In genomic region chr11:101066549-101067412, GRCm38 (mm10) we compare ENCODE assay signal across 8 mouse cellular contexts. TPM values are rescaled to one million over a fixed set of nuclear protein-coding genes. Genes with fewer than 3 reads are reported as not detected.
DNase-seq lines count a peak whose midpoint lies in the region; ATAC-seq lines count a peak whose summit lies in the region.

No protein-coding gene starts in this region.

- peak overlapping the region; percentile 44; the same call in 1 of the 2 replicates for H3K27ac ChIP-seq in embryonic facial prominence, embryonic 15.5 days (replicated peaks)
- no peak overlapping the region for H3K27ac ChIP-seq in heart, embryonic 12.5 days (ENCODE audit: poor library complexity, severe bottlenecking)
- no peak overlapping the region for H3K27ac ChIP-seq in kidney, embryonic 15.5 days
- H3K27ac ChIP-seq in liver, embryonic 12.5 days = peak overlapping the region; percentile 98
- no peak overlapping the region for H3K27ac ChIP-seq in neural tube, embryonic 11.5 days (ENCODE audit: low read depth, low read length)
- peak overlapping the region; percentile 81 for H3K27ac ChIP-seq in stomach, embryonic 16.5 days (ENCODE audit: low read length)

- DNase-seq in B cell, adult 2 months = peak; percentile 90 to 91
- DNase-seq in adrenal gland, postnatal 36 days = peak; percentile 85 to 91
- peak; percentile 85 for DNase-seq in neural tube, embryonic 11.5 days (ENCODE audit: low spot score)

- H3K36me3 ChIP-seq in embryonic facial prominence, embryonic 15.5 days = peaks cover 6% of the 10 kb centered on the region; the same call in 1 of the 2 replicates
- peaks cover 11% of the 10 kb centered on the region; the same call in 1 of the 2 replicates for H3K36me3 ChIP-seq in heart, embryonic 12.5 days
- H3K36me3 ChIP-seq in kidney, embryonic 15.5 days = peaks cover 9% of the 10 kb centered on the region
- H3K36me3 ChIP-seq in liver, embryonic 12.5 days = peaks cover 20% of the 10 kb centered on the region
- peaks cover 2% of the 10 kb centered on the region; the same call in 1 of the 2 replicates for H3K36me3 ChIP-seq in neural tube, embryonic 11.5 days (ENCODE audit: control insufficient read depth, insufficient read depth, low read length)
- H3K36me3 ChIP-seq in stomach, embryonic 16.5 days (ENCODE audit: control insufficient read depth, insufficient read depth, low read length) = no peaks in the 10 kb centered on the region

- ATAC-seq in embryonic facial prominence, embryonic 15.5 days (ENCODE audit: insufficient number of reproducible peaks, low FRiP score, low TSS enrichment, low read depth) = no peak
- ATAC-seq in heart, embryonic 12.5 days (ENCODE audit: insufficient number of reproducible peaks, low FRiP score) = no peak
- ATAC-seq in kidney, embryonic 15.5 days (replicated peaks; ENCODE audit: low FRiP score) = no peak
- ATAC-seq in liver, embryonic 12.5 days = no peak
- ATAC-seq in neural tube, embryonic 11.5 days (ENCODE audit: insufficient read depth, low FRiP score, low TSS enrichment) = no peak
- ATAC-seq in stomach, embryonic 16.5 days (ENCODE audit: insufficient read depth, low FRiP score) = no peak

- H3K27me3 ChIP-seq in embryonic facial prominence, embryonic 15.5 days = peaks cover 6% of the 10 kb centered on the region; the same call in 1 of the 2 replicates
- H3K27me3 ChIP-seq in heart, embryonic 12.5 days (replicated peaks) = peaks cover 11% of the 10 kb centered on the region; the same call in 1 of the 2 replicates
- H3K27me3 ChIP-seq in kidney, embryonic 15.5 days = peaks cover 13% of the 10 kb centered on the region; the same call in 1 of the 2 replicates
- peaks cover 29% of the 10 kb centered on the region for H3K27me3 ChIP-seq in liver, embryonic 12.5 days (replicated peaks)
- peaks cover 5% of the 10 kb centered on the region; the same call in 1 of the 2 replicates for H3K27me3 ChIP-seq in neural tube, embryonic 11.5 days (ENCODE audit: control insufficient read depth, insufficient read depth, low read length)
- H3K27me3 ChIP-seq in stomach, embryonic 16.5 days (ENCODE audit: control insufficient read depth, insufficient read depth, low read length) = no peaks in the 10 kb centered on the region

- peaks cover 53% of the 10 kb centered on the region for H3K4me1 ChIP-seq in embryonic facial prominence, embryonic 15.5 days
- peaks cover 58% of the 10 kb centered on the region for H3K4me1 ChIP-seq in heart, embryonic 12.5 days (replicated peaks)
- peaks cover 56% of the 10 kb centered on the region for H3K4me1 ChIP-seq in kidney, embryonic 15.5 days
- peaks cover 71% of the 10 kb centered on the region for H3K4me1 ChIP-seq in liver, embryonic 12.5 days
- peaks cover 8% of the 10 kb centered on the region for H3K4me1 ChIP-seq in neural tube, embryonic 11.5 days (ENCODE audit: control insufficient read depth, insufficient read depth, low read length)
- H3K4me1 ChIP-seq in stomach, embryonic 16.5 days (ENCODE audit: control insufficient read depth, insufficient read depth, low read length) = peaks cover 53% of the 10 kb centered on the region

- H3K9me3 ChIP-seq in embryonic facial prominence, embryonic 15.5 days (replicated peaks) = no peaks in the 10 kb centered on the region
- no peaks in the 10 kb centered on the region for H3K9me3 ChIP-seq in heart, embryonic 12.5 days (replicated peaks)
- H3K9me3 ChIP-seq in kidney, embryonic 15.5 days (replicated peaks) = no peaks in the 10 kb centered on the region
- H3K9me3 ChIP-seq in liver, embryonic 12.5 days (replicated peaks) = no peaks in the 10 kb centered on the region
- no peaks in the 10 kb centered on the region for H3K9me3 ChIP-seq in neural tube, embryonic 11.5 days (ENCODE audit: control insufficient read depth, low read length)
- H3K9me3 ChIP-seq in stomach, embryonic 16.5 days (replicated peaks; ENCODE audit: control insufficient read depth, low read length) = no peaks in the 10 kb centered on the region

- peak overlapping the region; percentile 50 for H3K4me2 ChIP-seq in embryonic facial prominence, embryonic 15.5 days (replicated peaks)
- peak overlapping the region; percentile 66 for H3K4me2 ChIP-seq in heart, embryonic 12.5 days
- peak overlapping the region; percentile 71 for H3K4me2 ChIP-seq in kidney, embryonic 15.5 days
- H3K4me2 ChIP-seq in liver, embryonic 12.5 days = peak overlapping the region; percentile 65
- peak overlapping the region; percentile 58 for H3K4me2 ChIP-seq in neural tube, embryonic 11.5 days (ENCODE audit: low read depth)
- peak overlapping the region; percentile 54 for H3K4me2 ChIP-seq in stomach, embryonic 16.5 days (ENCODE audit: low read depth, low read length)

- no peak overlapping the region for H3K9ac ChIP-seq in embryonic facial prominence, embryonic 15.5 days
- peak overlapping the region; percentile 39; the same call in 1 of the 2 replicates for H3K9ac ChIP-seq in heart, embryonic 12.5 days
- peak overlapping the region; percentile 33; the same call in 1 of the 2 replicates for H3K9ac ChIP-seq in kidney, embryonic 15.5 days
- H3K9ac ChIP-seq in liver, embryonic 12.5 days = peak overlapping the region; percentile 23; the same call in 1 of the 2 replicates
- peak overlapping the region; percentile 33 for H3K9ac ChIP-seq in neural tube, embryonic 11.5 days (ENCODE audit: low read length)
- peak overlapping the region; percentile 59 for H3K9ac ChIP-seq in stomach, embryonic 16.5 days (ENCODE audit: low read length)

- WGBS in embryonic facial prominence, embryonic 15.5 days = 21% methylated on average over 18 of the region's 18 CpGs
- WGBS in heart, embryonic 12.5 days = 22% methylated on average over 18 of the region's 18 CpGs
- 22% methylated on average over 18 of the region's 18 CpGs for WGBS in kidney, embryonic 15.5 days
- WGBS in liver, embryonic 12.5 days (ENCODE audit: insufficient replicate concordance) = 18% methylated on average over 18 of the region's 18 CpGs
- 29% methylated on average over 18 of the region's 18 CpGs for WGBS in neural tube, embryonic 11.5 days
- 20% methylated on average over 18 of the region's 18 CpGs for WGBS in stomach, embryonic 16.5 days

- peak overlapping the region; percentile 25 for H3K4me3 ChIP-seq in embryonic facial prominence, embryonic 15.5 days (replicated peaks)
- peak overlapping the region; percentile 30 for H3K4me3 ChIP-seq in heart, embryonic 12.5 days
- H3K4me3 ChIP-seq in kidney, embryonic 15.5 days (replicated peaks) = peak overlapping the region; percentile 36
- H3K4me3 ChIP-seq in liver, embryonic 12.5 days = peak overlapping the region; percentile 39
- H3K4me3 ChIP-seq in neural tube, embryonic 11.5 days (ENCODE audit: low read depth, low read length) = peak overlapping the region; percentile 26
- peak overlapping the region; percentile 25; the same call in 1 of the 2 replicates for H3K4me3 ChIP-seq in stomach, embryonic 16.5 days (replicated peaks; ENCODE audit: low read length)

RNA-seq across cellular contexts. Expression of gene Naglu, which starts 3.0 kb away (rescaled TPM):
- total RNA-seq in adrenal gland, postnatal 36 days (2021) = 10 to 100 TPM; 36.3 to 47.0 TPM
- 15.1 and 16.6 TPM in 2 replicates for polyA plus RNA-seq in embryonic facial prominence, embryonic 15.5 days (2015; fragmentation: Nextera tagmentation; extraction: Ambion mirVana)
- 17.5 and 18.1 TPM in 2 replicates for polyA plus RNA-seq in heart, embryonic 12.5 days (2016; fragmentation: Nextera tagmentation; extraction: Ambion mirVana)
- polyA plus RNA-seq in kidney, embryonic 15.5 days (2015; fragmentation: Nextera tagmentation; extraction: Ambion mirVana) = 16.8 TPM in 2 replicates
- polyA plus RNA-seq in liver, embryonic 12.5 days (2016; fragmentation: Nextera tagmentation; extraction: Ambion mirVana) = 6.3 and 7.0 TPM in 2 replicates
- polyA plus RNA-seq in neural tube, embryonic 11.5 days (2014; fragmentation: Nextera tagmentation; extraction: Ambion mirVana) = 5.8 and 5.9 TPM in 2 replicates
- 17.0 and 17.2 TPM in 2 replicates for polyA plus RNA-seq in stomach, embryonic 16.5 days (2015; fragmentation: Nextera tagmentation; extraction: Ambion mirVana)

RNA-seq across cellular contexts. Expression of gene Hsd17b1, which starts 11.4 kb away (rescaled TPM):
- 1 to 10 TPM; 1.5 to 3.3 TPM for total RNA-seq in adrenal gland, postnatal 36 days (2021)
- polyA plus RNA-seq in embryonic facial prominence, embryonic 15.5 days (2015; fragmentation: Nextera tagmentation; extraction: Ambion mirVana) = 0.24 and 0.25 TPM in 2 replicates
- not detected in 2 replicates for polyA plus RNA-seq in heart, embryonic 12.5 days (2016; fragmentation: Nextera tagmentation; extraction: Ambion mirVana)
- polyA plus RNA-seq in kidney, embryonic 15.5 days (2015; fragmentation: Nextera tagmentation; extraction: Ambion mirVana) = 0.19 and 0.24 TPM in 2 replicates
- polyA plus RNA-seq in liver, embryonic 12.5 days (2016; fragmentation: Nextera tagmentation; extraction: Ambion mirVana) = 0.08 TPM in 1 of 2 replicates, not detected in the other
- polyA plus RNA-seq in neural tube, embryonic 11.5 days (2014; fragmentation: Nextera tagmentation; extraction: Ambion mirVana) = not detected in 2 replicates
- polyA plus RNA-seq in stomach, embryonic 16.5 days (2015; fragmentation: Nextera tagmentation; extraction: Ambion mirVana) = 0.30 TPM in 1 of 2 replicates, not detected in the other

RNA-seq across cellular contexts. Expression of gene Coasy, which starts 15.6 kb away (rescaled TPM):
- 100 to 1,000 TPM in 1 of 2 experiments, 10 to 100 TPM in 1; 71.3 to 111 TPM for total RNA-seq in adrenal gland, postnatal 36 days (2021)
- 43.2 and 44.9 TPM in 2 replicates for polyA plus RNA-seq in embryonic facial prominence, embryonic 15.5 days (2015; fragmentation: Nextera tagmentation; extraction: Ambion mirVana)
- 27.2 and 30.4 TPM in 2 replicates for polyA plus RNA-seq in heart, embryonic 12.5 days (2016; fragmentation: Nextera tagmentation; extraction: Ambion mirVana)
- 46.3 and 46.7 TPM in 2 replicates for polyA plus RNA-seq in kidney, embryonic 15.5 days (2015; fragmentation: Nextera tagmentation; extraction: Ambion mirVana)
- 26.4 and 28.5 TPM in 2 replicates for polyA plus RNA-seq in liver, embryonic 12.5 days (2016; fragmentation: Nextera tagmentation; extraction: Ambion mirVana)
- polyA plus RNA-seq in neural tube, embryonic 11.5 days (2014; fragmentation: Nextera tagmentation; extraction: Ambion mirVana) = 55.5 and 55.9 TPM in 2 replicates
- polyA plus RNA-seq in stomach, embryonic 16.5 days (2015; fragmentation: Nextera tagmentation; extraction: Ambion mirVana) = 38.9 and 41.8 TPM in 2 replicates

RNA-seq across cellular contexts. Expression of gene Mlx, which starts 20.3 kb away (rescaled TPM):
- total RNA-seq in adrenal gland, postnatal 36 days (2021) = 10 to 100 TPM; 50.1 to 63.1 TPM
- polyA plus RNA-seq in embryonic facial prominence, embryonic 15.5 days (2015; fragmentation: Nextera tagmentation; extraction: Ambion mirVana) = 50.3 and 52.0 TPM in 2 replicates
- 36.2 and 37.3 TPM in 2 replicates for polyA plus RNA-seq in heart, embryonic 12.5 days (2016; fragmentation: Nextera tagmentation; extraction: Ambion mirVana)
- 44.9 and 46.9 TPM in 2 replicates for polyA plus RNA-seq in kidney, embryonic 15.5 days (2015; fragmentation: Nextera tagmentation; extraction: Ambion mirVana)
- 34.9 and 35.7 TPM in 2 replicates for polyA plus RNA-seq in liver, embryonic 12.5 days (2016; fragmentation: Nextera tagmentation; extraction: Ambion mirVana)
- 55.6 and 61.6 TPM in 2 replicates for polyA plus RNA-seq in neural tube, embryonic 11.5 days (2014; fragmentation: Nextera tagmentation; extraction: Ambion mirVana)
- 57.4 and 60.5 TPM in 2 replicates for polyA plus RNA-seq in stomach, embryonic 16.5 days (2015; fragmentation: Nextera tagmentation; extraction: Ambion mirVana)

RNA-seq across cellular contexts. Expression of gene Psmc3ip, which starts 28.5 kb away (rescaled TPM):
- 1 to 10 TPM; 5.8 to 6.6 TPM for total RNA-seq in adrenal gland, postnatal 36 days (2021)
- 32.0 and 33.6 TPM in 2 replicates for polyA plus RNA-seq in embryonic facial prominence, embryonic 15.5 days (2015; fragmentation: Nextera tagmentation; extraction: Ambion mirVana)
- 20.8 and 21.3 TPM in 2 replicates for polyA plus RNA-seq in heart, embryonic 12.5 days (2016; fragmentation: Nextera tagmentation; extraction: Ambion mirVana)
- 37.3 and 38.0 TPM in 2 replicates for polyA plus RNA-seq in kidney, embryonic 15.5 days (2015; fragmentation: Nextera tagmentation; extraction: Ambion mirVana)
- polyA plus RNA-seq in liver, embryonic 12.5 days (2016; fragmentation: Nextera tagmentation; extraction: Ambion mirVana) = 28.2 and 28.3 TPM in 2 replicates
- polyA plus RNA-seq in neural tube, embryonic 11.5 days (2014; fragmentation: Nextera tagmentation; extraction: Ambion mirVana) = 49.3 and 50.8 TPM in 2 replicates
- polyA plus RNA-seq in stomach, embryonic 16.5 days (2015; fragmentation: Nextera tagmentation; extraction: Ambion mirVana) = 21.4 and 23.4 TPM in 2 replicates

Comparison
In these comparisons a context has a peak if more than half of its experiments do, and no peak if none do; other contexts are left out.
1. H3K27ac ChIP-seq: peak in embryonic facial prominence, embryonic 15.5 days (single experiment), liver, embryonic 12.5 days (single experiment) and stomach, embryonic 16.5 days (single experiment); none in heart, embryonic 12.5 days (single experiment), kidney, embryonic 15.5 days (single experiment) and neural tube, embryonic 11.5 days (single experiment).
2. Peak in every context shown above with its lines, with median percentiles within 50 percentile points of each other: DNase-seq, H3K4me2 ChIP-seq and H3K4me3 ChIP-seq.